Mouse (Mus musculus): ENCODE measurements around the gene Thoc6.

Thoc6 gene

GRCm38 (mm10) chr17:23644613-23645495 is 28.8 kb downstream of the Thoc6 start, which contains the start of gene Mmp25:
Gene Mmp25, minus strand, starts transcription at chr17:23645277.
- DNase-seq (ENCODE audit: extremely low read depth, low read depth, low spot score): no peak

- DNase-seq (ENCODE audit: extremely low read depth, low read depth, low spot score): no peak
Measured at GRCm38 (mm10) chr17:23631241-23631640, 42.4 kb downstream of the Thoc6 start.

- no peak for DNase-seq (ENCODE audit: extremely low read depth, low read depth, low spot score)
Measured at GRCm38 (mm10) chr17:23630195-23631020, 43.3 kb downstream of the Thoc6 start.

- no peak for DNase-seq (ENCODE audit: extremely low read depth, low read depth, low spot score)
Measured at GRCm38 (mm10) chr17:23627813-23628212, 45.9 kb downstream of the Thoc6 start.

- no peak for DNase-seq (ENCODE audit: extremely low read depth, low read depth, low spot score)
Measured at GRCm38 (mm10) chr17:23620351-23620750, 53.3 kb downstream of the Thoc6 start.

Measured in fat pad, adult 2 months (tissue).